Mouse (Mus musculus): ENCODE data around the gene Epha5. TPM values are rescaled to one million over a fixed set of nuclear protein-coding genes. Genes with fewer than 3 reads are reported as not detected.

The Epha5 gene
- total RNA-seq, 1 experiment from 2014 or later: 2.2 TPM

GRCm38 (mm10) chr5:84298878-84299736, 118.1 kb downstream of the Epha5 start:
- DNase-seq: no peak

- DNase-seq: no peak
These were observed 127.7 kb downstream of the Epha5 start for GRCm38 (mm10) chr5:84289429-84289977.

DNA sequence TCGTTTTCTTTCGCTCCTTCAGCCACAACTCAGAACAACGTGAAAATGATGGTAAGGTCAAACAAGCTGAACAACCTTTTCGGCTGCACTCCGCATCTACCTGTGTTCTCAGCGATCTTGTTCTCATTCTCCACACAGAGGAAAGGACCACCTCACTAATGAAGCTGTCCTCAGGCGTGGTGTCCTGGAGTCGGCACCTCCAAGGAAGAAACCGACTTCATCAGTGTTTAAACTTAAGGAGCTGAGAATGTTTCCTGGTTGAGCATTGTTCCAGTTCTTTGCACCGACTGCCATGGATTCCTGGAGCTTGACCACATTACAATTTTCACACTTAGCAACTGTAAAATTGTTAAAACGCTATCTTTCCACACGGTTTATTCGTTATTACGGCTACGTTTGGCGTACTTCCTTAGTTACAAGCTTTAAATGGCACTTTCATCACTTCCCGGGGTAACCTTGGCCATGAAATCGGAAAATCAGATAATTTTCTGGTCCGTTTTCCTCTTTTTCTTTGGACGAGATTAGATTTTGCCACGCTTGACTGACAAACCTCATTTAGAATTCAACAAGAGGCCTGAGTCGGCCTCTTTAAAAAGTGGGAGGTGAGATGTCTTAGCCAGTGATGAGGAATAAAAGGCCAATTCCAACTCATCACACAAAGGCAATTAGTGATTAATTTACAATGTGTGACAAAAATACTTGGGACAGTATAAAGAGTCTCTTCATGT, 135.7 kb downstream of the Epha5 start:
- no peak for DNase-seq

GRCm38 (mm10) chr5:84276996-84277395, 140.2 kb downstream of the Epha5 start:
- DNase-seq: no peak

- no peak for DNase-seq
These were observed 151.8 kb downstream of the Epha5 start for GRCm38 (mm10) chr5:84265407-84265806.

DNA sequence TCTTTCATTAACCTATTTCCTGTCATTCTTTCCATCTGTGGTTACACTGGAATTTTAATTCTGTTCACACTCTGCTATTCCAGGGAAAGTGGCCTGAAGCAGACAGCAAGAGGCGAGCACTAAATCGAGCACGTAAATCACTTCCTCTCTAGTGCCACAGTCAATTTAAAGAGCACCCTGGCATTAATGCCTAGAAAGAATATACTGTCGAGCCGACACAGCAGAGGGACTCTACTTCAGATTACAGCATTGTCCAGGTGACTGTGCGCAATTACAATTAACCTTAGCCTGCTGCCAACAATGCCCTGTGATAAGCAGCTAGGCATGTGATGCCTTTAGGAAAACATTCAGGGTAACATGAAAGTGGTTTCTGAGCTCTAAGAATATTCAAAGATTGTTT, 153.2 kb downstream of the Epha5 start:
- DNase-seq: no peak

- no peak for DNase-seq
These were observed 187.2 kb downstream of the Epha5 start for GRCm38 (mm10) chr5:84229971-84230370.

GRCm38 (mm10) chr5:84208609-84209008, 208.6 kb downstream of the Epha5 start:
- no peak for DNase-seq

DNA sequence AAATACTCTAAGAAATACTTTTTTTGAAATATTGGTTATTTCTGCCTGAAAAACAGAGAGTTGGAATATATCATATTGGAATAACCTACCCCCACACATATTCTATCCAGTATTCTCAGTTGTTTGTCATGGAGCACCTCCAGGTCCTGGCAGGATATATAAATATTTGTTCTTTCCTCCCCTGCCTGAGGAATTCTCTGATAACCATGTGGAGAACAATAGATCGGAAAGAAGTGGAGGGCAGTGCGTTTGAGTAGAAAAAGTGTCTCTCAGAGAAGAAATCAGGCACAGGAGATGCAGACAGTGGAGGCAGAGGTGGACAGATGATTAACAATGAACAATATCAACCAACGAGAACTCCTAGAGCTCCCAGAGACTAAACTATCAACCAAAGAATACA, 223.8 kb downstream of the Epha5 start:
- no peak for DNase-seq

- no peak for DNase-seq
These were observed 233.0 kb downstream of the Epha5 start for GRCm38 (mm10) chr5:84184189-84184588.

GRCm38 (mm10) chr5:84153095-84153494, 264.1 kb downstream of the Epha5 start:
- DNase-seq: no peak

GRCm38 (mm10) chr5:84142138-84142537, 275.0 kb downstream of the Epha5 start:
- no peak for DNase-seq

- DNase-seq: no peak
These were observed 321.2 kb downstream of the Epha5 start for GRCm38 (mm10) chr5:84095947-84096346.

DNA sequence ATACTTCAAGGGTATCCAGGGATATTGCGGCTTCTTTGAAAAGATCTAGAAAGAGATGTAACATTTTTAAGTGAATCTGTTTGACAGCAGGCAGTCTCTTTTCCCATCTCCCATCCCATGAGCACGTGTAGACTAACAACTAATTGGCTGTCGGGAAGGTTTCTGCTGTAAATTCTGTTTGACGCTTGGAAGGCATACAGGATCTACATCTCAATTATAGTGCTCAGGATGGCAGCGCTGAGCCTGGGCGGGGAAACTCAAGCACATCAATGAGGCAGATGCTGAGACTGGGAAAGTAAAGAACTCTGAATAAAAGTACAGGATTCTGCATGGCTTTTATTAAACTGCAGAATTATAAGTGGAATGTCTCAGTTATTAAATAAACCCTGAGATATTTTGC, 335.9 kb downstream of the Epha5 start:
- no peak for DNase-seq

GRCm38 (mm10) chr5:84070976-84071375, 346.2 kb downstream of the Epha5 start:
- DNase-seq: no peak

DNA sequence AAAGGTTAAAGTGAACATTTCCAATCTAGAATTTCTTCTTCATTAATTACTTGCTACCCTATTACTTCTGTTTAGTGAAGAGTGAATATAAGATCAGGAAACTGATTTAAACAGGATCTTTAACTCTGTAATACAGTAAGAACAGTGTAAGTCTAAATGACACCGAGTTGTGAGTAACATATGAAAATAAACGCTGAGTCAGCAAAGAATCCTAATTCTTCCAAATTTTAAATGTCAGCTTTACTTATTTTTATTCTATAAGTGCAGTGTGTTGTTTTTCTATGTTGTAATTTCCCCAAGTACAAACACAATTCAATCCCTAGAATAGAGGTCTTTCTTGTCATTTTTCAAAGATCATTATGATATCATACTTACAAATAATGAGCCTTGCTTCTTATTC, 363.3 kb downstream of the Epha5 start:
- no peak for DNase-seq

GRCm38 (mm10) chr5:84037250-84037963, 379.8 kb downstream of the Epha5 start:
- no peak for DNase-seq

All from adrenal gland, postnatal 14 days (tissue).